Mouse (Mus musculus) lung, adult 2 months (tissue): ENCODE measurements around the gene Ctdsp1. TPM values are rescaled to one million over a fixed set of nuclear protein-coding genes. Genes with fewer than 3 reads are reported as not detected.
A peak's percentile ranks its signal among the peaks of the same experiment; 100 is the strongest.

Experiments
- DNase-seq: peaks from one replicate; pipeline ENCODE4 v3.0.0; 2022
- H3K4me1 ChIP-seq: fragments of 200-500 bp; 2 replicates; pipeline ENCODE4 v1.6.1; 2011; ENCODE audit warnings: low read length; ENCODE audit not compliant: control insufficient read depth, insufficient read depth
- H3K4me3 ChIP-seq: fragments of 200-500 bp; replicated peaks from 2 replicates; pipeline ENCODE3; 2011; ENCODE audit warnings: low read depth, mild to moderate bottlenecking, control low read depth, low read length; ENCODE audit errors: extremely low read depth
- CTCF ChIP-seq: fragments of 200-500 bp; IDR thresholded peaks from 2 replicates; pipeline ENCODE4 v1.5.1; 2011; ENCODE audit warnings: mild to moderate bottlenecking, low read length, control low read depth; ENCODE audit not compliant: insufficient read depth
- POLR2A ChIP-seq: fragments of 200-500 bp; IDR thresholded peaks from 2 replicates; pipeline ENCODE4 v1.6.1; 2011; ENCODE audit warnings: low read depth, mild to moderate bottlenecking, control low read depth, low read length, borderline replicate concordance; ENCODE audit errors: extremely low read depth
- WGBS: fragments of 180-500 bp; shearing (Covaris S2); methylation state at CpG from one replicate; pipeline ENCODE4 v1.1.7; 2018; 5-methylcytosine and 5-hydroxymethylcytosine counted together
- polyA plus RNA-seq: library from polyadenylated mRNA; depleted of rRNA; stranded (reverse); fragments of >200 nt; gene quantifications from 2 replicates; pipeline ENCODE4 v1.2.3, GENCODE M21; 2012

The Ctdsp1 gene
- polyA plus RNA-seq, 1 experiment = 200 TPM

DNA sequence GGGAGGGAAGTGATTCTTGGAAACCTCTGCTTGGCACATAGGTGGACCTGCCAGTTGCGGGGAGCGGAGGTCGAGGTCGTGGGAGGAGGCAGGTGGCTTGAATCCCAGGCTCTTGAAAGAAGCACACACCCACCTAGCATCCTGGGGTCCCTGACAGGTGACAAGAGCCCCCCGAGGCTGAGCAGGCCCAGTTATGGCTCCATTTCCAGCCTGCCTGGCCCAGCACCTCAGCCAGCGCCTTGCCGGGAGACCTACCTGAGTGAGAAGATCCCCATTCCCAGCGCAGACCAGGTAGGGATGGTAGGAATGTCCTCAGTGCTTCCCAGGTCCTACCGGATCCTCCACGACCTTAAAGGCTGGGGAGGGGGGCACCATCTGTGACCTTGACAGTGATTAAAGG lies 15.7 kb upstream of the Ctdsp1 start:
- TF ChIP-seq CTCF = no peak
- no peak for TF ChIP-seq POLR2A

GRCm38 (mm10) chr1:74376396-74376795 lies 14.9 kb upstream of the Ctdsp1 start:
- no peak for DNase-seq
- WGBS = 71% methylated on average over 4 of the region's 4 CpGs
- no peak overlapping the region for H3K4me3 ChIP-seq

More for the DNA sequence above, 15.7 kb upstream of the Ctdsp1 start:
- WGBS = 70% methylated on average over 10 of the region's 10 CpGs
- Histone ChIP-seq H3K4me1 (no peaks in the 10 kb centered on the region), H3K4me3 (no peak overlapping the region)
- DNase-seq = no peak

DNA sequence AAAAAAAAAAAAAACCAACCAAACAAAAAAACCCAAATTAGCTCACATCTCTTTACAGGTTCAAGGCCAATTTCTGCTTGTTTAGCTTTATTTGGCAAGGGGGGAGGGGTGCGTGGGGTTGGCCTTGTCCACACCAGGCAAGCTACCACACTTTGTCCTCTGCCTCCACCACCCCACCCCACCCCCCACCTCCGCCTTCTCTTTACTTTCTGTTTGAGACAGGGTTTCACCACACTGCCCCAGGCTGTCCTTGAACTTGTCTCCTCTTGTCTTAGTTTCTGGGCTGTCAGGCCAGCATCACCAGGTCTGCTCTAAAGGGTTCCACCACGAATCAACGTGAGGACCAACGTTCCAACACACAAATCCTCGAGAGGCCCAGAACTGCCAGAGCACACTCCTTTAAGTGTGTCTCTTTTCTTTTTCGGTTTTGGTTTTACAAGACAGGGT lies 12.2 kb upstream of the Ctdsp1 start:
- no peak for DNase-seq
- no peaks in the 10 kb centered on the region for H3K4me1 ChIP-seq
- no peak overlapping the region for H3K4me3 ChIP-seq
- TF ChIP-seq POLR2A (no peak), CTCF (no peak)
- WGBS = 80% methylated on average over 7 of the region's 7 CpGs

More at GRCm38 (mm10) chr1:74376396-74376795, 14.9 kb upstream of the Ctdsp1 start:
- TF ChIP-seq CTCF (no peak), POLR2A (no peak)
- no peaks in the 10 kb centered on the region for H3K4me1 ChIP-seq

- WGBS = 80% methylated on average over 5 of the region's 5 CpGs
- Histone ChIP-seq H3K4me3 (no peak overlapping the region), H3K4me1 (no peaks in the 10 kb centered on the region)
- no peak for DNase-seq
- TF ChIP-seq POLR2A = no peak
- TF ChIP-seq CTCF = no peak
These were observed 10.8 kb upstream of the Ctdsp1 start for GRCm38 (mm10) chr1:74380484-74380883.

GRCm38 (mm10) chr1:74381588-74382021 lies 9.7 kb upstream of the Ctdsp1 start:
- DNase-seq = no peak
- no peaks in the 10 kb centered on the region for H3K4me1 ChIP-seq
- WGBS = 83% methylated on average over 10 of the region's 10 CpGs
- TF ChIP-seq POLR2A (no peak), CTCF (no peak)
- no peak overlapping the region for H3K4me3 ChIP-seq

DNA sequence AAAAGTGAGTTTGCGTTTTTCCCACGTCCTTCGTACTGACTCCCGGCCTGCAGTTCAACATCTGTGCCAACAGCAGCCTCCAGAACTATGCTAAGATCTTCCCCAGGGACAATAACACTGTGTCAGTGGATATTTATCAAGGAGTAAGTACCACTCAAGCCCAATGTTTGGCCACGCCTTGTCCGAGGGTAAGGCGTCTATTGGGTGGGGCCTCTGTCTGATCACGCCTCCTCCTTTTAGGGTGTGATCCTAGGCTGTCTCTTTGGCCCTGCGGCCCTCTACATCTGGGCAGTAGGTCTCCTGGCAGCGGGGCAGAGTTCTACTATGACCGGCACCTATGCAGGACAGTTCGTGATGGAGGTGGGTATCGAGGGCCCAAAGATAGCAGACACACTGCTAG lies 7.9 kb upstream of the Ctdsp1 start:
- 69% methylated on average over 13 of the region's 13 CpGs for WGBS
- DNase-seq = no peak
- TF ChIP-seq POLR2A (no peak), CTCF (no peak)

GRCm38 (mm10) chr1:74384525-74384924 lies 6.8 kb upstream of the Ctdsp1 start:
- 88% methylated on average over 8 of the region's 8 CpGs for WGBS
- DNase-seq = no peak
- TF ChIP-seq CTCF (no peak), POLR2A (no peak)
- H3K4me3 ChIP-seq = no peak overlapping the region
- H3K4me1 ChIP-seq = peaks cover 6% of the 10 kb centered on the region

More for the DNA sequence above, 7.9 kb upstream of the Ctdsp1 start:
- Histone ChIP-seq H3K4me3 (no peak overlapping the region), H3K4me1 (peaks cover 6% of the 10 kb centered on the region)

GRCm38 (mm10) chr1:74385064-74385463 lies 6.2 kb upstream of the Ctdsp1 start:
- 93% methylated on average over 10 of the region's 10 CpGs for WGBS
- peaks cover 11% of the 10 kb centered on the region for H3K4me1 ChIP-seq
- no peak overlapping the region for H3K4me3 ChIP-seq
- no peak for DNase-seq
- TF ChIP-seq CTCF = no peak

DNA sequence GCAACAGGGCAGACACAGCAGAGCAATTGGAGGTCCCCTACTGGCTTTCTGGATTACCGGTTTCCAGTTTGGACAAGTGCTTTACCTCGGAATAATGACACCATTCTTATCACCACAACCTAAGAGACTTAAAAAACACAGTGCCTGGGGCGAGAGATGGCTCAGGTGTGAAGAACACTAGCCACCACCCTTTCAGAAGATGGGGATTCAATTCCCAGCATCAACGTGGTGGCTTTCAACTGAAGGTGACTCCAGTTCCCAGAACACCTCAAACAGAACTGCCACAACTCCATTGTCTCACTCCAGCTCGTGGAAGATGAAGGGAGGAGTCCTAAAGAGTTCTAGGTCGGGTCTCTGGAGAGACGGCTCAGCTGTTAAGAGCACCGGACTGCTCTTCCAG lies 5.8 kb upstream of the Ctdsp1 start:
- TF ChIP-seq CTCF (no peak), POLR2A (no peak)
- Histone ChIP-seq H3K4me1 (peaks cover 15% of the 10 kb centered on the region), H3K4me3 (no peak overlapping the region)
- DNase-seq = no peak
- 85% methylated on average over 8 of the region's 8 CpGs for WGBS

DNA sequence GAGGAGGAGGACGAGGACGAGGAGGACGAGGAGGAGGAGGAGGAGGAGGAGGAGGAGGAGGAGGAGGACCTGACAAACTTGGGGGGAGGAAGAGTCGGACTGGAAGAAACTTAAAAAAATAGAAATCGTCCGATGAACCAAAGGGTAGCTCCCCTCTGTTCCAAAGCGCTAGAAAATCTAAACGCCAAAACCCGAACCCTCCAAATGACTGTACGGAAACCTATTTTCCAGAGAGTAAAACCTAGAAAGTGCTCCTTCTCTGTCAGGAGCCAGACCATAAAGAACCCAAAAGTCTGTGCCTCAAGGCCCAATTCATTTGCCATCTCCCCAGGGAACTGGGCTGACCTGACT lies 5.0 kb upstream of the Ctdsp1 start:
- peaks cover 15% of the 10 kb centered on the region for H3K4me1 ChIP-seq
- no peak for DNase-seq
- 32% methylated on average over 8 of the region's 10 CpGs for WGBS
- H3K4me3 ChIP-seq = peak overlapping the region; percentile 65
- no peak for TF ChIP-seq POLR2A
- no peak for TF ChIP-seq CTCF
